Mouse (Mus musculus) right cerebral cortex, postnatal 14 days (tissue): Measurements from ENCODE around the gene Smarcb1.
A peak's percentile ranks its signal among the peaks of the same experiment; 100 is the strongest.

Experiments
- DNase-seq: peaks from one replicate; pipeline ENCODE4 v3.0.0; 2022

The Smarcb1 gene

DNA sequence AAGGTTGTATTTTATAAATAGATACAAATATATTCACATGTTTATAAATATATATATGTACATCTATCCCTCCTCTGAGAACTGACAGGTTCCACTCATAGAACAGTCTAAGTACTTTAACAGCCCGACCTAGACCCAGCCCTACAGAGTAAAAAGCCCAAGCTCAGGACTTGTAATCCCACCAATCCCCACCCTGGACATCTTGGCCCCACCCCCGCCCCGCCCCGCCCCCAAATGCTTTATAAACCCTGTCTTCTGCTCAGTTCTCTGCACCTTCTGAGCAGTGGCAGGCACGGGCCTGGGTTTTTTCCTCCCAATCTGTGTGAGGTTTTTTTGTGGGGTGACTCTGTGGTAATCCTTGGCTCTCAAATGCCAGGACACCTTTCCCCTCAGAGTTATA is 67.3 kb downstream of the Smarcb1 start:
- no peak for DNase-seq

DNA sequence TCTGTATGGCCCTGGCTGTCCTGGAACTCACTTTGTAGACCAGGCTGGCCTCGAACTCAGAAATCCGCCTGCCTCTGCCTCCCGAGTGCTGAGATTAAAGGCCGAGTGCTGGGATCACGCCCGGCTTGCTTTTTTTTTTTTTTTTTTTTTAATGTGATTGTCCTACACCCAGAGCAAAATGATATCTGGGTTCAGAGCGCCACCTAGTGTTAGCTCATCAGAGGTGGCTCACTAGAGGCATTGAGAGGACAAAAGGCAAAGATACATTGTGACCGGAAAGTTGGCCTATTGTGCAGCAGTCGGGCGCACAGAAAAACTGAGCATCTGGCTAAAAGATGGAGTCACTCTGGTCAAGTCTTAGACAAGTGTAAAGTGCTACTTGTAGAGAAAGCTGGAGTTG is 68.0 kb downstream of the Smarcb1 start:
- peak; percentile 87 for DNase-seq

DNA sequence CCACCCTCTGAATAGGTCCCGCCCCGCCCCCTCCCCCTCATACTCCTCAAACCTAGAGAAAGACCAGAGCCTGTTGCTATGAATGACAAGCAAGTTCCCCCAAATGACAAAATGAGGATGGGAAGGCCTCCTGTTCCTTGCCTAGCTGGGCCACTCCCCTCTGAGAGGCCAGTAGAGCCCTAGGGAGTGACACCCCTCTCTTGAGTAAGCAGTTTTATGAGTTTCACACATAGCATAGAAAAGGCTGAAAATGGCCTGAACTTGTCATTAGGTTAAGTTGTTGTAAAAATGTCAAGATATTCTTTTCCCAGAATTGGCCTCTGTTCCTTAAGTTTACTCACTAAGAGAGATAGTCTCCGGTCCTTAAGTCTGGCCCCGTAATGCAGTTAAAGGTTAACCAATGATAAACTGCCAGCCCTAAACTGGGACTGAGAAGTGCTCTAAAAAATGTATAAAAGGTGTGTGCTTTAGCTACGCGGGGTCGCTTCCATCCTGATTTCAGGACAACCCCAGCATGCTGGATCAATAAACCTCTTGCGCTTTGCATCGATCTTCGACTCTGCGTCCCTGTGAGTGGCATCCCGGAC is 68.8 kb downstream of the Smarcb1 start:
- DNase-seq: no peak

DNA sequence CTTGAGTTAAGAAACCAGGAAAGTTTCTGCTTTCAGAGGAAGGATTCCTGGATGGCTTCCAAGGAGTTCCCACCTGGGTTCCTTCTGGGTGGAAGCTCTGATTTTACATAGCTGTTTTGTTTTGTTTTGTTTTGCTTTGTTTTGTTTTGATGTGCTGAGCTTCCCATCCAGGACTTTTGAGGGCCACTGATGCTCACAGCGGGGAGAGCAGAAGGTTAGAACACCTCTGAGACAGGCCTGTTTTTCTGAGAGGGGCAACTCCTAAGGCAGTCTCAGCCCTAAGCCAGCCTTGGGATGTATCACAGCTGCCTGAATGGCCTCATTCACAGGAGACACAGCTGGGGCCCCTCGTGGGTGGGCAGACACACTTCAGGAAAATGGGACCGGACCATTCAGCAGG is 69.7 kb downstream of the Smarcb1 start:
- no peak for DNase-seq

DNA sequence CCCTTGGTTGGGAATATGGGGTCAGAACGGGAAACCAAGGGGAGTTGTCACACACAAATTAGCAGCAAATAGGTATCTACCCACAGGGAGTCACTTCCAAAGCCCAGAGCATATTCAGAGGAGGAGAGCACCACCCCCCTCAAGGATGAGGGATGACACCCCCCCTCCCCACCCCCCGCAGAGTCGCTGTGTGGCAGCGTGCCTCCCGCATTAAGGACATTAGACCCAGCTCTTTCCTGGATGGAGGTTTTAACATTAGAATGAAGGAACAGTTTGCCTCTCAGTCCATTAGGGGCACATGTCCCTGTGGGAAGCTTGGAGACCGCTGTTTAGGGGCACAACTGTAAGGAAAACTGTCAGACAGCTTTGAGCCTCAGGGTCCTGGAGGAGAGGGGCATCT is 70.3 kb downstream of the Smarcb1 start:
- no peak for DNase-seq

DNA sequence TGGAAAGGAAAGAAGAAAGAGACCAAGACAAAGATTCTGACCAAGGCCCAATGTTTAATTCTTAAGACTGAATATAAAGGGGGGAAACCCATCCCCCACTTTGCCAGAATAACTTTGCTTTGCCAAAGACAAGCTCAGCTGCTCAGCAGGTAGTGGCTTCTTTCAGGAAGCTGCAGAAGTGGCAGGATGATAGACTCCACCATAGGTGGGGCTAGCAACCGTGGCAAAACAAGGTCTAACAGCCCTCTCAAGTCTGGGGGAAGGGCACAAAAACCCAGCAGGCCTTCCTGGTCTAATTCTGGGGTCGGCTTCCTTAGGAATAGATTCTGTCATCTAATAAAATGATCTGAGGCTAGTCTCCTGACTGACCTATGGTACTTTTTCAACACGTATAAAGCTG is 73.0 kb downstream of the Smarcb1 start:
- DNase-seq: no peak
